Mouse (Mus musculus) lung, embryonic 14.5 days (tissue): ENCODE measurements around the gene Cnot10. TPM values are rescaled to one million over a fixed set of nuclear protein-coding genes. Genes with fewer than 3 reads are reported as not detected.

Experiments used
- ATAC-seq: fragments of 200-750 bp; cut with Nextera tagmentation; 2 replicates; pipeline ENCODE4 v1.8.0; 2017; ENCODE audit warnings: mild to moderate bottlenecking, moderate TSS enrichment, moderate library complexity; ENCODE audit not compliant: insufficient read depth
- DNase-seq: peaks from one replicate; pipeline ENCODE4 v3.0.0-alpha.2; 2015
- H3K27ac ChIP-seq: fragments of 300-500 bp; sonication (generic); 2 replicates; pipeline ENCODE4 v1.5.1; 2014; ENCODE audit warnings: low read depth, mild to moderate bottlenecking, moderate library complexity
- H3K27me3 ChIP-seq: fragments of 300-500 bp; sonication (generic); 2 replicates; pipeline ENCODE4 v1.6.1; 2014; ENCODE audit warnings: low read length, control low read depth; ENCODE audit not compliant: insufficient read depth
- H3K36me3 ChIP-seq: fragments of 300-500 bp; sonication (generic); 2 replicates; pipeline ENCODE4 v1.6.1; 2014; ENCODE audit warnings: control low read depth; ENCODE audit not compliant: insufficient read depth
- H3K4me1 ChIP-seq: fragments of 300-500 bp; sonication (generic); 2 replicates; pipeline ENCODE4 v1.6.1; 2014; ENCODE audit warnings: antibody characterized with exemption, control low read depth; ENCODE audit not compliant: insufficient read depth
- H3K4me2 ChIP-seq: fragments of 300-500 bp; sonication (generic); 2 replicates; pipeline ENCODE4 v1.6.1; 2014; ENCODE audit warnings: mild to moderate bottlenecking
- H3K4me3 ChIP-seq: fragments of 300-500 bp; sonication (generic); 2 replicates; pipeline ENCODE4 v1.5.1; 2014; ENCODE audit warnings: low read depth, low read length
- H3K9ac ChIP-seq: fragments of 300-500 bp; sonication (generic); 2 replicates; pipeline ENCODE4 v1.6.1; 2014
- H3K9me3 ChIP-seq: fragments of 300-500 bp; sonication (generic); 2 replicates; pipeline ENCODE4 v1.6.1; 2016; ENCODE audit warnings: low read depth, low read length, control low read depth
- CTCF ChIP-seq: IDR thresholded peaks from 2 replicates; pipeline ENCODE4 v1.5.1; 2016; ENCODE audit warnings: antibody characterized with exemption, low read depth
- WGBS: fragments of 180-500 bp; shearing (Covaris S2); extraction: QIAGEN DNeasy Blood & Tissue Kit; methylation state at CpG from one replicate; pipeline ENCODE4 v1.1.7; 2014; 5-methylcytosine and 5-hydroxymethylcytosine counted together
- polyA plus RNA-seq: library from polyadenylated mRNA; unstranded; fragments of >200 nt; fragmentation: Nextera tagmentation; extraction: Ambion mirVana; gene quantifications from 2 replicates; pipeline ENCODE4 v1.2.1, GENCODE M21; 2014

Cnot10 gene
- polyA plus RNA-seq, 1 experiment from 2014 or later = 66.6 TPM

- no peak for TF ChIP-seq CTCF
- H3K9me3 ChIP-seq = no peaks in the 10 kb centered on the region
- no peak overlapping the region for H3K4me2 ChIP-seq
- H3K27ac ChIP-seq = no peak overlapping the region
- 0 out of 2 replicates have a peak, but pooled peaks cover 10% of the 10 kb centered on the region for H3K36me3 ChIP-seq
- WGBS = 85% methylated on average over 3 of the region's 3 CpGs
- H3K4me1 ChIP-seq = no peaks in the 10 kb centered on the region
- no peak overlapping the region for H3K9ac ChIP-seq
- H3K4me3 ChIP-seq = no peak overlapping the region
- DNase-seq = no peak
- no peak for ATAC-seq
- H3K27me3 ChIP-seq = no peaks in the 10 kb centered on the region
Observed at GRCm38 (mm10) chr9:114636751-114637150, 3.2 kb downstream of the Cnot10 start.

- no peak for ATAC-seq
Observed at GRCm38 (mm10) chr9:114636150-114636549, 3.8 kb downstream of the Cnot10 start.

GRCm38 (mm10) chr9:114632331-114632730 lies 7.7 kb downstream of the Cnot10 start:
- no peak overlapping the region for H3K27ac ChIP-seq
- DNase-seq (peak; percentile 39), ATAC-seq (no peak)
- no peaks in the 10 kb centered on the region for H3K9me3 ChIP-seq
- whole genome bisulfite sequencing = 56% methylated on average over 4 of the region's 4 CpGs
- TF ChIP-seq CTCF = no peak
- H3K4me1 ChIP-seq = no peaks in the 10 kb centered on the region
- no peak overlapping the region for H3K4me3 ChIP-seq
- no peak overlapping the region for H3K4me2 ChIP-seq
- H3K9ac ChIP-seq = no peak overlapping the region
- H3K27me3 ChIP-seq = no peaks in the 10 kb centered on the region
- H3K36me3 ChIP-seq = peaks cover 42% of the 10 kb centered on the region

More at GRCm38 (mm10) chr9:114636150-114636549, 3.8 kb downstream of the Cnot10 start:
- no peaks in the 10 kb centered on the region for H3K4me1 ChIP-seq
- TF ChIP-seq CTCF = no peak
- DNase-seq = no peak
- no peak overlapping the region for H3K27ac ChIP-seq
- WGBS = 91% methylated on average over 4 of the region's 4 CpGs
- H3K9me3 ChIP-seq = no peaks in the 10 kb centered on the region
- H3K4me2 ChIP-seq = no peak overlapping the region
- peaks cover 13% of the 10 kb centered on the region for H3K36me3 ChIP-seq
- H3K9ac ChIP-seq = no peak overlapping the region
- no peak overlapping the region for H3K4me3 ChIP-seq
- no peaks in the 10 kb centered on the region for H3K27me3 ChIP-seq

- Histone ChIP-seq H3K4me3 (no peak overlapping the region), H3K27me3 (no peaks in the 10 kb centered on the region), H3K36me3 (peaks cover 88% of the 10 kb centered on the region), H3K9me3 (no peaks in the 10 kb centered on the region), H3K27ac (no peak overlapping the region), H3K9ac (no peak overlapping the region), H3K4me1 (no peaks in the 10 kb centered on the region), H3K4me2 (no peak overlapping the region)
- DNase-seq (no peak), ATAC-seq (0 out of 2 replicates have a peak, but pooled peaks have one; percentile 38)
- TF ChIP-seq CTCF = no peak
- 66% methylated on average over 4 of the region's 4 CpGs for WGBS
Observed at GRCm38 (mm10) chr9:114626726-114627125, 13.3 kb downstream of the Cnot10 start.

GRCm38 (mm10) chr9:114624178-114624577 lies 15.8 kb downstream of the Cnot10 start:
- DNase-seq (no peak), ATAC-seq (no peak)
- no peak overlapping the region for H3K9ac ChIP-seq
- H3K9me3 ChIP-seq = no peaks in the 10 kb centered on the region
- no peak overlapping the region for H3K4me2 ChIP-seq
- H3K4me1 ChIP-seq = no peaks in the 10 kb centered on the region
- 96% methylated on average over 6 of the region's 6 CpGs for WGBS
- no peaks in the 10 kb centered on the region for H3K27me3 ChIP-seq
- no peak overlapping the region for H3K27ac ChIP-seq
- peaks cover 90% of the 10 kb centered on the region for H3K36me3 ChIP-seq
- H3K4me3 ChIP-seq = no peak overlapping the region
- TF ChIP-seq CTCF = no peak

- Histone ChIP-seq H3K4me1 (no peaks in the 10 kb centered on the region), H3K4me2 (no peak overlapping the region), H3K27me3 (no peaks in the 10 kb centered on the region), H3K9me3 (no peaks in the 10 kb centered on the region), H3K27ac (no peak overlapping the region), H3K36me3 (peaks cover 82% of the 10 kb centered on the region), H3K9ac (no peak overlapping the region), H3K4me3 (no peak overlapping the region)
- WGBS = 81% methylated on average over 5 of the region's 5 CpGs
- no peak for TF ChIP-seq CTCF
- no peak for DNase-seq
- no peak for ATAC-seq
Observed at GRCm38 (mm10) chr9:114621149-114621548, 18.8 kb downstream of the Cnot10 start.

DNA sequence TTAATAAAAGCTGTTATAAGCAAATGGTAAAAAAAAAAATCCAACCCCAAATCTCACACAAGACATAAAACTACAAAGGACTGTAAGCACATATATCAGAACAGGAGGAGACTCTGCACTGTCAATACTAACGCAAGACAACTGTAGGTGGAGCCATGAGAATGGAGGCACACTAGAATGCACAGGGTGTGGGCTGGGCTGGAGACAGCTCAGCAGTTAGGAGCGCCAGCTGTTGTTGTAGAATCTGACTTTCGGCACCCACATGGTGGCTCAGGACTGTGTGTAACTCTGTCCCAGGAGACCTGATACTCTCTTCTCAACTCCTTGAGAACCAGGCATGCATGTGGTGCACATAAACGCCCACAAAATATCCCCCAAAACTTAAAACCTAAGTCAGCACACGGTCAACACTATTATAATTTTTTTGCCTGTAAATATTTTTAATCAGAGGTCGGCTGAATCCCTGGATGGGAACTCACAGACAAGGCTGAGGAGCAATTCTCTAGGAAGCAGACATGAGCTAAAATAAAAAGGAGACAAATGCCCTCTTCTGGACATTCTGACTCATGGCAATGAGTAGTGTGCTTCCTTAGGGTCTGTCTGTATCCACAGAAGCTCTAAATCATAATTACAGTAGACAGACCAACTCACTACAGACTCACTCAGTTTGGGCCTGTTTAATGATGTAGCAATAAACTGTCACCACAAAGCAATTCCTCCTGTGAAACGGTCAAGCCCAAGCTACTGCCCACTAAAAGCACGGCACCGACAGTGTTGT lies 25.6 kb downstream of the Cnot10 start:
- Histone ChIP-seq H3K4me2 (no peak overlapping the region), H3K36me3 (peaks cover 79% of the 10 kb centered on the region), H3K9me3 (no peaks in the 10 kb centered on the region), H3K4me3 (no peak overlapping the region), H3K27ac (no peak overlapping the region), H3K4me1 (no peaks in the 10 kb centered on the region), H3K27me3 (no peaks in the 10 kb centered on the region), H3K9ac (no peak overlapping the region)
- DNase-seq (peak; percentile 30), ATAC-seq (no peak)
- 80% methylated on average over 9 of the region's 9 CpGs for WGBS
- TF ChIP-seq CTCF = peak; percentile 32
